Comparison of ENCODE assay signal across 24 mouse cellular contexts in genomic region chr3:142209981-142210380, GRCm38 (mm10). TPM values are rescaled to one million over a fixed set of nuclear protein-coding genes. Genes with fewer than 3 reads are reported as not detected.
DNase-seq lines count a peak whose midpoint lies in the region; ATAC-seq lines count a peak whose summit lies in the region.
"Had no signal": no experiment of that assay in that cellular context is flagged by ENCODE, and none has a peak within 500 bp of the region (broad histone marks: within the 10 kb centered on the region; RNA-seq: fewer than 3 reads in every experiment).

No protein-coding gene starts in this region.

- WGBS in forebrain, embryonic 14.5 days, result 82% methylated on average over 6 of the region's 6 CpGs
- WGBS in forebrain, embryonic 11.5 days, result 78% methylated on average over 6 of the region's 6 CpGs
- 86% methylated on average over 6 of the region's 6 CpGs for WGBS in hindbrain, embryonic 15.5 days
- WGBS in hindbrain, embryonic 12.5 days, result 76% methylated on average over 6 of the region's 6 CpGs
- WGBS in midbrain, embryonic 15.5 days, result 75% methylated on average over 6 of the region's 6 CpGs
- WGBS in midbrain, embryonic 10.5 days, result 80% methylated on average over 6 of the region's 6 CpGs

- H3K9me3 ChIP-seq in forebrain, embryonic 14.5 days (replicated peaks; ENCODE audit: control insufficient read depth, low read length), result no peaks in the 10 kb centered on the region
- no peaks in the 10 kb centered on the region for H3K9me3 ChIP-seq in forebrain, embryonic 11.5 days (ENCODE audit: control insufficient read depth, low read length)
- H3K9me3 ChIP-seq in hindbrain, embryonic 15.5 days, result no peaks in the 10 kb centered on the region
- no peaks in the 10 kb centered on the region for H3K9me3 ChIP-seq in hindbrain, embryonic 12.5 days (replicated peaks)
- H3K9me3 ChIP-seq in midbrain, embryonic 15.5 days, result no peaks in the 10 kb centered on the region
- no peaks in the 10 kb centered on the region for H3K9me3 ChIP-seq in midbrain, embryonic 10.5 days (replicated peaks)
- H3K9me3 ChIP-seq: heart, embryonic 10.5 days; heart, embryonic 15.5 days; limb, embryonic 12.5 days; liver, embryonic 15.5 days had no signal

- H3K27me3 ChIP-seq in forebrain, embryonic 14.5 days (replicated peaks; ENCODE audit: control insufficient read depth, insufficient read depth, low read length), result no peaks in the 10 kb centered on the region
- H3K27me3 ChIP-seq in forebrain, embryonic 11.5 days (ENCODE audit: control insufficient read depth, insufficient read depth, low read length), result no peaks in the 10 kb centered on the region
- no peaks in the 10 kb centered on the region for H3K27me3 ChIP-seq in hindbrain, embryonic 15.5 days
- no peaks in the 10 kb centered on the region for H3K27me3 ChIP-seq in hindbrain, embryonic 12.5 days
- no peaks in the 10 kb centered on the region for H3K27me3 ChIP-seq in midbrain, embryonic 15.5 days (replicated peaks)
- no peaks in the 10 kb centered on the region for H3K27me3 ChIP-seq in midbrain, embryonic 10.5 days (ENCODE audit: low read depth, poor library complexity, severe bottlenecking)
- H3K27me3 ChIP-seq: heart, embryonic 15.5 days; liver, embryonic 15.5 days had no signal

- no peak overlapping the region for H3K4me3 ChIP-seq in forebrain, embryonic 14.5 days (ENCODE audit: low read depth, low read length)
- H3K4me3 ChIP-seq in forebrain, embryonic 11.5 days (ENCODE audit: low read depth, low read length), result no peak overlapping the region
- no peak overlapping the region for H3K4me3 ChIP-seq in hindbrain, embryonic 15.5 days
- no peak overlapping the region for H3K4me3 ChIP-seq in hindbrain, embryonic 12.5 days
- H3K4me3 ChIP-seq in midbrain, embryonic 15.5 days, result no peak overlapping the region
- no peak overlapping the region for H3K4me3 ChIP-seq in midbrain, embryonic 10.5 days
- H3K4me3 ChIP-seq: heart, embryonic 10.5 days; heart, embryonic 15.5 days; limb, embryonic 12.5 days; liver, embryonic 15.5 days; myocyte had no signal

- H3K4me2 ChIP-seq in forebrain, embryonic 14.5 days (ENCODE audit: low read length), result no peak overlapping the region
- no peak overlapping the region for H3K4me2 ChIP-seq in forebrain, embryonic 11.5 days (ENCODE audit: low read depth, low read length, severe bottlenecking)
- no peak overlapping the region for H3K4me2 ChIP-seq in hindbrain, embryonic 15.5 days
- no peak overlapping the region for H3K4me2 ChIP-seq in hindbrain, embryonic 12.5 days (replicated peaks)
- H3K4me2 ChIP-seq in midbrain, embryonic 15.5 days, result no peak overlapping the region
- H3K4me2 ChIP-seq: heart, embryonic 15.5 days; limb, embryonic 12.5 days; liver, embryonic 15.5 days; lung, embryonic 14.5 days had no signal

- peak; percentile 54; the same call in 1 of the 2 replicates for ATAC-seq in forebrain, embryonic 14.5 days
- no peak; the same call in 1 of the 2 replicates for ATAC-seq in forebrain, embryonic 11.5 days (replicated peaks; ENCODE audit: low FRiP score)
- peak; percentile 23; the same call in 1 of the 2 replicates for ATAC-seq in hindbrain, embryonic 15.5 days (ENCODE audit: low FRiP score, low read depth)
- no peak for ATAC-seq in hindbrain, embryonic 12.5 days (ENCODE audit: low FRiP score)
- 0 out of 2 replicates have a peak, but pooled peaks have one; percentile 45 for ATAC-seq in midbrain, embryonic 15.5 days (replicated peaks)
- ATAC-seq: intestine, postnatal 0 days had no signal

- no peak overlapping the region for H3K27ac ChIP-seq in forebrain, embryonic 14.5 days (ENCODE audit: low read depth, low read length)
- no peak overlapping the region for H3K27ac ChIP-seq in forebrain, embryonic 11.5 days (ENCODE audit: low read depth, low read length)
- H3K27ac ChIP-seq in hindbrain, embryonic 15.5 days (replicated peaks), result no peak overlapping the region
- H3K27ac ChIP-seq in hindbrain, embryonic 12.5 days, result no peak overlapping the region
- H3K27ac ChIP-seq in midbrain, embryonic 15.5 days, result no peak overlapping the region
- no peak overlapping the region for H3K27ac ChIP-seq in midbrain, embryonic 10.5 days (replicated peaks)
- H3K27ac ChIP-seq: heart, embryonic 10.5 days; heart, embryonic 15.5 days; limb, embryonic 12.5 days; liver, embryonic 15.5 days had no signal

- no peak overlapping the region for H3K9ac ChIP-seq in forebrain, embryonic 14.5 days (ENCODE audit: low read length)
- no peak overlapping the region for H3K9ac ChIP-seq in forebrain, embryonic 11.5 days (ENCODE audit: low read length)
- no peak overlapping the region for H3K9ac ChIP-seq in hindbrain, embryonic 15.5 days
- no peak overlapping the region for H3K9ac ChIP-seq in hindbrain, embryonic 12.5 days
- no peak overlapping the region for H3K9ac ChIP-seq in midbrain, embryonic 15.5 days
- H3K9ac ChIP-seq: heart, embryonic 15.5 days; limb, embryonic 12.5 days; liver, embryonic 15.5 days; lung, embryonic 14.5 days had no signal

- no peak for DNase-seq in forebrain, embryonic 14.5 days (ENCODE audit: low spot score)
- DNase-seq in forebrain, embryonic 11.5 days (ENCODE audit: low spot score), result no peak
- no peak for DNase-seq in midbrain, embryonic 10.5 days (ENCODE audit: low spot score)
- DNase-seq in testis, postnatal 14 days (ENCODE audit: low spot score), result peak; percentile 15
- DNase-seq in left cerebral cortex, adult 9 months (ENCODE audit: low spot score in 2 of 2), result no peak
- DNase-seq: adrenal gland, postnatal 25 days; B cell, adult 2 months; cerebellum, adult 11-12 months; cerebellum, postnatal 14 days; kidney, adult 9 months; kidney, postnatal 25 days; lung, embryonic 14.5 days; lung, postnatal 14 days; thymus, postnatal 14 days had no signal

- H3K4me1 ChIP-seq in forebrain, embryonic 14.5 days (ENCODE audit: control insufficient read depth, insufficient read depth, low read length), result peaks cover 10% of the 10 kb centered on the region
- 0 out of 2 replicates have a peak, but pooled peaks cover 3% of the 10 kb centered on the region for H3K4me1 ChIP-seq in forebrain, embryonic 11.5 days (replicated peaks; ENCODE audit: control insufficient read depth, insufficient read depth, low read length)
- no peaks in the 10 kb centered on the region for H3K4me1 ChIP-seq in hindbrain, embryonic 15.5 days (replicated peaks)
- H3K4me1 ChIP-seq in hindbrain, embryonic 12.5 days, result 0 out of 2 replicates have a peak, but pooled peaks cover 6% of the 10 kb centered on the region
- H3K4me1 ChIP-seq in midbrain, embryonic 15.5 days, result no peaks in the 10 kb centered on the region
- H3K4me1 ChIP-seq in midbrain, embryonic 10.5 days, result peaks cover 11% of the 10 kb centered on the region
- H3K4me1 ChIP-seq: heart, embryonic 15.5 days; liver, embryonic 15.5 days had no signal

- no peaks in the 10 kb centered on the region for H3K36me3 ChIP-seq in forebrain, embryonic 14.5 days (ENCODE audit: control insufficient read depth, insufficient read depth, low read length)
- H3K36me3 ChIP-seq in forebrain, embryonic 11.5 days (ENCODE audit: control insufficient read depth, insufficient read depth, low read length), result no peaks in the 10 kb centered on the region
- H3K36me3 ChIP-seq in hindbrain, embryonic 15.5 days, result no peaks in the 10 kb centered on the region
- no peaks in the 10 kb centered on the region for H3K36me3 ChIP-seq in hindbrain, embryonic 12.5 days
- no peaks in the 10 kb centered on the region for H3K36me3 ChIP-seq in midbrain, embryonic 15.5 days (replicated peaks)
- H3K36me3 ChIP-seq in midbrain, embryonic 10.5 days, result no peaks in the 10 kb centered on the region
- H3K36me3 ChIP-seq: heart, embryonic 10.5 days; heart, embryonic 15.5 days; limb, embryonic 12.5 days; liver, embryonic 15.5 days had no signal

RNA-seq across cellular contexts. Expression of gene Bmpr1b, which starts 40.8 kb away (rescaled TPM):
- polyA plus RNA-seq in forebrain, embryonic 14.5 days (2014; fragmentation: Nextera tagmentation; extraction: Ambion mirVana), result 4.2 and 4.5 TPM in 2 replicates
- polyA plus RNA-seq in forebrain, embryonic 11.5 days (2014; fragmentation: Nextera tagmentation; extraction: Ambion mirVana), result 10.3 and 10.7 TPM in 2 replicates
- 4.1 TPM in 2 replicates for polyA plus RNA-seq in hindbrain, embryonic 15.5 days (2015; fragmentation: Nextera tagmentation; extraction: Ambion mirVana)
- 11.6 and 12.2 TPM in 2 replicates for polyA plus RNA-seq in hindbrain, embryonic 12.5 days (2016; fragmentation: Nextera tagmentation; extraction: Ambion mirVana)
- 2.3 and 2.4 TPM in 2 replicates for polyA plus RNA-seq in midbrain, embryonic 15.5 days (2015; fragmentation: Nextera tagmentation; extraction: Ambion mirVana)
- polyA plus RNA-seq in midbrain, embryonic 10.5 days (2016; fragmentation: Nextera tagmentation; extraction: Ambion mirVana), result 5.5 and 5.8 TPM in 2 replicates
- polyA plus RNA-seq: liver, adult 2 months had no signal

Comparison
In these comparisons a context has a peak if more than half of its experiments do, and no peak if none do; other contexts are left out.
1. ATAC-seq: peak in forebrain, embryonic 14.5 days (single experiment), hindbrain, embryonic 15.5 days (single experiment) and midbrain, embryonic 15.5 days (single experiment); none in forebrain, embryonic 11.5 days (single experiment) and hindbrain, embryonic 12.5 days (single experiment).